Mouse (Mus musculus): ENCODE measurements around the gene Snx8. TPM values are rescaled to one million over a fixed set of nuclear protein-coding genes. Genes with fewer than 3 reads are reported as not detected.

Gene Snx8
- total and polyA plus RNA-seq, 3 experiments = 19.7 to 30.7 TPM; not detected in 1

- TF ChIP-seq GABPA (IDR thresholded peaks at IDR 0.05; ENCODE audit: low read depth, low read length) (no peak), MXI1 (IDR thresholded peaks at IDR 0.05; ENCODE audit: low read depth, low read length) (no peak), ZMIZ1 (IDR thresholded peaks at IDR 0.05; ENCODE audit: low read depth, low read length) (no peak), CHD1 (IDR thresholded peaks at IDR 0.05; ENCODE audit: low read depth, low read length) (no peak), TCF12 (IDR thresholded peaks at IDR 0.05; ENCODE audit: low read depth, low read length) (no peak), KAT2A (conservative IDR thresholded peaks at IDR 0.05; ENCODE audit: low read depth, low read length) (no peak), RCOR1 (IDR thresholded peaks at IDR 0.05; ENCODE audit: low read depth, low read length) (no peak), ELF1 (IDR thresholded peaks at IDR 0.05; ENCODE audit: low read depth, low read length) (no peak), MAFK (IDR thresholded peaks at IDR 0.05; ENCODE audit: borderline replicate concordance, low read depth, low read length) (no peak), CHD2 (IDR thresholded peaks at IDR 0.05; ENCODE audit: low read length) (no peak), UBTF (IDR thresholded peaks at IDR 0.05; ENCODE audit: borderline replicate concordance, insufficient read depth, low read depth, low read length) (no peak)
- Histone ChIP-seq H3K9me3 (replicated peaks; ENCODE audit: insufficient read depth, low read length) (no peaks in the 10 kb centered on the region), H3K79me2 (ENCODE audit: control insufficient read depth, insufficient read depth, low read length, poor library complexity) (peaks cover 12% of the 10 kb centered on the region), H3K27me3 (ENCODE audit: control insufficient read depth in 1 of 2, insufficient read depth in 2 of 2, low read length in 2 of 2) (peaks cover 0 to 2% of the 10 kb centered on the region in 2 experiments; a peak in 1 of 4 replicates), H3K27ac (ENCODE audit: control insufficient read depth, low read depth, low read length) (no peak overlapping the region), H3K9ac (ENCODE audit: control insufficient read depth, low read depth, low read length, poor library complexity, severe bottlenecking) (no peak overlapping the region), H3K36me3 (ENCODE audit: control insufficient read depth in 1 of 2, insufficient read depth in 2 of 2, low read length in 2 of 2) (peaks cover 0 to 4% of the 10 kb centered on the region in 2 experiments; a peak in 2 of 4 replicates), H3K4me1 (ENCODE audit: control insufficient read depth in 1 of 2, insufficient read depth in 2 of 2, low read length in 2 of 2) (peaks cover 0 to 10% of the 10 kb centered on the region in 2 experiments; a peak in 2 of 4 replicates), H3K4me3 (ENCODE audit: control insufficient read depth in 1 of 2, insufficient read depth in 1 of 2, low read depth in 2 of 2, low read length in 2 of 2) (no peak overlapping the region)
- DNase-seq (ENCODE audit: low read depth, low spot score) = no peak
These were observed 2.4 kb upstream of the Snx8 start for GRCm38 (mm10) chr5:140391435-140391834.

GRCm38 (mm10) chr5:140389647-140390046, 585 bp upstream of the Snx8 start:
- Histone ChIP-seq H3K27ac (ENCODE audit: control insufficient read depth, low read depth, low read length) (no peak overlapping the region), H3K4me3 (ENCODE audit: control insufficient read depth in 1 of 2, insufficient read depth in 1 of 2, low read depth in 2 of 2, low read length in 2 of 2) (peak overlapping the region; percentile 30 to 47), H3K9ac (ENCODE audit: control insufficient read depth, low read depth, low read length, poor library complexity, severe bottlenecking) (peak overlapping the region; percentile 45), H3K9me3 (replicated peaks; ENCODE audit: insufficient read depth, low read length) (no peaks in the 10 kb centered on the region), H3K27me3 (ENCODE audit: control insufficient read depth in 1 of 2, insufficient read depth in 2 of 2, low read length in 2 of 2) (no peaks in the 10 kb centered on the region), H3K4me1 (ENCODE audit: control insufficient read depth in 1 of 2, insufficient read depth in 2 of 2, low read length in 2 of 2) (peaks cover 0 to 10% of the 10 kb centered on the region in 2 experiments; a peak in 2 of 4 replicates), H3K79me2 (ENCODE audit: control insufficient read depth, insufficient read depth, low read length, poor library complexity) (peaks cover 12% of the 10 kb centered on the region), H3K36me3 (ENCODE audit: control insufficient read depth in 1 of 2, insufficient read depth in 2 of 2, low read length in 2 of 2) (peaks cover 0 to 4% of the 10 kb centered on the region in 2 experiments; a peak in 2 of 4 replicates)
- no peak for DNase-seq (ENCODE audit: low read depth, low spot score)
- TF ChIP-seq ELF1 (IDR thresholded peaks at IDR 0.05; ENCODE audit: low read depth, low read length) (no peak), TBP (IDR thresholded peaks at IDR 0.05; ENCODE audit: low read depth, low read length) (no peak)

GRCm38 (mm10) chr5:140387816-140388510, 1.1 kb downstream of the Snx8 start:
- no peak overlapping the region for H3K27ac ChIP-seq (ENCODE audit: control insufficient read depth, low read depth, low read length)
- H3K4me3 ChIP-seq (ENCODE audit: control insufficient read depth in 1 of 2, insufficient read depth in 1 of 2, low read depth in 2 of 2, low read length in 2 of 2) = peak overlapping the region; percentile 65 to 70
- peaks cover 0 to 5% of the 10 kb centered on the region in 2 experiments; a peak in 2 of 4 replicates for H3K36me3 ChIP-seq (ENCODE audit: control insufficient read depth in 1 of 2, insufficient read depth in 2 of 2, low read length in 2 of 2)
- peaks cover 0 to 10% of the 10 kb centered on the region in 2 experiments; a peak in 3 of 4 replicates for H3K4me1 ChIP-seq (ENCODE audit: control insufficient read depth in 1 of 2, insufficient read depth in 2 of 2, low read length in 2 of 2)
- peak; percentile 24 for DNase-seq (ENCODE audit: low read depth, low spot score)
- no peaks in the 10 kb centered on the region for H3K9me3 ChIP-seq (replicated peaks; ENCODE audit: insufficient read depth, low read length)
- no peaks in the 10 kb centered on the region for H3K27me3 ChIP-seq (ENCODE audit: control insufficient read depth in 1 of 2, insufficient read depth in 2 of 2, low read length in 2 of 2)
- H3K9ac ChIP-seq (ENCODE audit: control insufficient read depth, low read depth, low read length, poor library complexity, severe bottlenecking) = peak overlapping the region; percentile 73
- TF ChIP-seq NELFE (IDR thresholded peaks at IDR 0.05; ENCODE audit: low read depth, low read length) (no peak), MYC (IDR thresholded peaks at IDR 0.05; ENCODE audit: low read depth, low read length) (no peak), HCFC1 (IDR thresholded peaks at IDR 0.05; ENCODE audit: low read depth, low read length) (no peak), SIN3A (IDR thresholded peaks at IDR 0.05; ENCODE audit: low read length) (no peak), ZMIZ1 (IDR thresholded peaks at IDR 0.05; ENCODE audit: low read depth, low read length) (no peak), SMC3 (IDR thresholded peaks at IDR 0.05; ENCODE audit: low read depth, low read length) (no peak), ELF1 (IDR thresholded peaks at IDR 0.05; ENCODE audit: low read depth, low read length) (no peak), GATA1 (IDR thresholded peaks at IDR 0.05; ENCODE audit: low read depth, low read length) (no peak), CHD2 (IDR thresholded peaks at IDR 0.05; ENCODE audit: low read length) (no peak), USF1 (IDR thresholded peaks at IDR 0.05; ENCODE audit: low read depth, low read length) (no peak), MAFK (IDR thresholded peaks at IDR 0.05; ENCODE audit: borderline replicate concordance, low read depth, low read length) (no peak)
- peaks cover 12% of the 10 kb centered on the region for H3K79me2 ChIP-seq (ENCODE audit: control insufficient read depth, insufficient read depth, low read length, poor library complexity)
